Comparison of ENCODE assay signal across 8 mouse cellular contexts in genomic region chr14:54516710-54517310, GRCm38 (mm10). TPM values are rescaled to one million over a fixed set of nuclear protein-coding genes. Genes with fewer than 3 reads are reported as not detected.
DNase-seq lines count a peak whose midpoint lies in the region; ATAC-seq and TF ChIP-seq lines count a peak whose summit lies in the region.

No protein-coding gene starts in this region.

- ATAC-seq in CD4-positive, CD25-positive, alpha-beta regulatory T cell, adult 4 months = no peak
- ATAC-seq in megakaryocyte, adult 5-6 weeks (ENCODE audit: poor library complexity, severe bottlenecking) = no peak
- ATAC-seq in limb, embryonic 14.5 days (ENCODE audit: low FRiP score, low read depth) = peak; percentile 27
- ATAC-seq in stomach, embryonic 16.5 days (ENCODE audit: insufficient read depth, low FRiP score) = no peak; the same call in 1 of the 2 replicates

- peak overlapping the region; percentile 74 for H3K9ac ChIP-seq in limb, embryonic 14.5 days (ENCODE audit: low read depth, low read length, severe bottlenecking)
- H3K9ac ChIP-seq in stomach, embryonic 16.5 days (ENCODE audit: low read length) = peak overlapping the region; percentile 88

- peaks cover 3% of the 10 kb centered on the region; the same call in 1 of the 2 replicates for H3K9me3 ChIP-seq in megakaryocyte, embryonic 14.5 days
- no peaks in the 10 kb centered on the region for H3K9me3 ChIP-seq in limb, embryonic 14.5 days (ENCODE audit: control insufficient read depth, low read length)
- H3K9me3 ChIP-seq in stomach, embryonic 16.5 days (replicated peaks; ENCODE audit: control insufficient read depth, low read length) = no peaks in the 10 kb centered on the region; the same call in 1 of the 2 replicates

- H3K27me3 ChIP-seq in megakaryocyte, embryonic 14.5 days (replicated peaks) = no peaks in the 10 kb centered on the region
- no peaks in the 10 kb centered on the region for H3K27me3 ChIP-seq in limb, embryonic 14.5 days (ENCODE audit: control insufficient read depth, insufficient read depth, low read length)
- no peaks in the 10 kb centered on the region for H3K27me3 ChIP-seq in stomach, embryonic 16.5 days (ENCODE audit: control insufficient read depth, insufficient read depth, low read length)

- peaks cover 51% of the 10 kb centered on the region for H3K4me1 ChIP-seq in megakaryocyte, embryonic 14.5 days
- peaks cover 3% of the 10 kb centered on the region; the same call in 1 of the 2 replicates for H3K4me1 ChIP-seq in limb, embryonic 14.5 days (ENCODE audit: control insufficient read depth, insufficient read depth, low read length)
- peaks cover 14% of the 10 kb centered on the region for H3K4me1 ChIP-seq in stomach, embryonic 16.5 days (ENCODE audit: control insufficient read depth, insufficient read depth, low read length)

- no peak for TF ChIP-seq POLR2A in limb, embryonic 14.5 days (IDR thresholded peaks at IDR 0.05; ENCODE audit: borderline replicate concordance, extremely low read depth, insufficient read depth, insufficient read length)

- peaks cover 39% of the 10 kb centered on the region for H3K36me3 ChIP-seq in megakaryocyte, embryonic 14.5 days (replicated peaks; ENCODE audit: low read length)
- peaks cover 35% of the 10 kb centered on the region for H3K36me3 ChIP-seq in limb, embryonic 14.5 days (ENCODE audit: control insufficient read depth, insufficient read depth, low read length)
- H3K36me3 ChIP-seq in stomach, embryonic 16.5 days (ENCODE audit: control insufficient read depth, insufficient read depth, low read length) = peaks cover 28% of the 10 kb centered on the region

- peak overlapping the region; percentile 98 for H3K4me3 ChIP-seq in megakaryocyte, embryonic 14.5 days (replicated peaks)
- peak overlapping the region; percentile 62 for H3K4me3 ChIP-seq in limb, embryonic 14.5 days (replicated peaks; ENCODE audit: low read length)
- peak overlapping the region; percentile 86 for H3K4me3 ChIP-seq in stomach, embryonic 16.5 days (replicated peaks; ENCODE audit: low read length)

- H3K27ac ChIP-seq in limb, embryonic 14.5 days (replicated peaks; ENCODE audit: low read depth, low read length) = 0 out of 2 replicates have a peak overlapping the region, but pooled peaks have one; percentile 40
- H3K27ac ChIP-seq in stomach, embryonic 16.5 days (ENCODE audit: low read length) = peak overlapping the region; percentile 76

- peak overlapping the region; percentile 65 for H3K4me2 ChIP-seq in limb, embryonic 14.5 days (replicated peaks; ENCODE audit: low read depth, low read length, severe bottlenecking)
- H3K4me2 ChIP-seq in stomach, embryonic 16.5 days (ENCODE audit: low read depth, low read length) = peak overlapping the region; percentile 88

- 5% methylated on average over 17 of the region's 17 CpGs for WGBS in limb, embryonic 14.5 days
- WGBS in stomach, embryonic 16.5 days = 2% methylated on average over 17 of the region's 17 CpGs

- DNase-seq in CD4-positive, CD25-positive, alpha-beta regulatory T cell, adult 2 months (ENCODE audit: low read depth, low spot score) = peak; percentile 19
- no peak for DNase-seq in limb, embryonic 14.5 days (ENCODE audit: low spot score)
- DNase-seq in frontal cortex, postnatal 14 days (ENCODE audit: low spot score in 2 of 2) = no peak
- no peak for DNase-seq in spleen, adult 12 weeks (ENCODE audit: low spot score)

RNA-seq across cellular contexts. Expression of gene Prmt5, which starts 0.5 kb away (rescaled TPM):
- polyA plus RNA-seq in CD4-positive, CD25-positive, alpha-beta regulatory T cell, adult 4 months (2017; shearing (Covaris generic)) = 10 to 100 TPM; 44.9 to 54.8 TPM
- polyA plus RNA-seq in megakaryocyte, embryonic 14.5 days (2012; ENCODE audit: insufficient read depth, low replicate concordance) = 45.3 and 47.2 TPM in 2 replicates
- total RNA-seq in megakaryocyte, adult 5-6 weeks (2015) = 14.7 and 26.0 TPM in 2 replicates
- 15.3 and 22.6 TPM in 2 replicates for total RNA-seq in megakaryocyte, adult 5-6 weeks (2017)
- 72.7 and 77.0 TPM in 2 replicates for polyA plus RNA-seq in limb, embryonic 14.5 days (2012; rRNA removed)
- polyA plus RNA-seq in limb, embryonic 14.5 days (2014; fragmentation: Nextera tagmentation; extraction: Ambion mirVana) = 68.5 and 74.3 TPM in 2 replicates
- polyA plus RNA-seq in stomach, embryonic 16.5 days (2015; fragmentation: Nextera tagmentation; extraction: Ambion mirVana) = 66.5 and 71.1 TPM in 2 replicates

RNA-seq across cellular contexts. Expression of gene Haus4, which starts 37.6 kb away (rescaled TPM):
- 10 to 100 TPM; 21.0 to 28.8 TPM for polyA plus RNA-seq in CD4-positive, CD25-positive, alpha-beta regulatory T cell, adult 4 months (2017; shearing (Covaris generic))
- 1.1 and 21.3 TPM in 2 replicates for polyA plus RNA-seq in megakaryocyte, embryonic 14.5 days (2012; ENCODE audit: insufficient read depth, low replicate concordance)
- 43.9 and 48.7 TPM in 2 replicates for total RNA-seq in megakaryocyte, adult 5-6 weeks (2015)
- 50.6 and 51.6 TPM in 2 replicates for total RNA-seq in megakaryocyte, adult 5-6 weeks (2017)
- 33.8 and 39.4 TPM in 2 replicates for polyA plus RNA-seq in limb, embryonic 14.5 days (2012; rRNA removed)
- 45.1 and 46.8 TPM in 2 replicates for polyA plus RNA-seq in limb, embryonic 14.5 days (2014; fragmentation: Nextera tagmentation; extraction: Ambion mirVana)
- 39.0 and 44.4 TPM in 2 replicates for polyA plus RNA-seq in stomach, embryonic 16.5 days (2015; fragmentation: Nextera tagmentation; extraction: Ambion mirVana)

RNA-seq across cellular contexts. Expression of gene Rem2, which starts 40.9 kb away (rescaled TPM):
- 1 to 10 TPM in 1 of 2 experiments, under 1 TPM in 1; 0.54 to 1.1 TPM for polyA plus RNA-seq in CD4-positive, CD25-positive, alpha-beta regulatory T cell, adult 4 months (2017; shearing (Covaris generic))
- polyA plus RNA-seq in megakaryocyte, embryonic 14.5 days (2012; ENCODE audit: insufficient read depth, low replicate concordance) = 0.30 and 2.1 TPM in 2 replicates
- total RNA-seq in megakaryocyte, adult 5-6 weeks (2015) = not detected in 2 replicates
- total RNA-seq in megakaryocyte, adult 5-6 weeks (2017) = not detected in 2 replicates
- polyA plus RNA-seq in limb, embryonic 14.5 days (2012; rRNA removed) = 1.7 TPM in 2 replicates
- polyA plus RNA-seq in limb, embryonic 14.5 days (2014; fragmentation: Nextera tagmentation; extraction: Ambion mirVana) = 1.4 and 2.1 TPM in 2 replicates
- polyA plus RNA-seq in stomach, embryonic 16.5 days (2015; fragmentation: Nextera tagmentation; extraction: Ambion mirVana) = 1.5 TPM in 2 replicates

RNA-seq across cellular contexts. Expression of gene Lrp10, which starts 52.9 kb away (rescaled TPM):
- 10 to 100 TPM; 59.9 to 60.2 TPM for polyA plus RNA-seq in CD4-positive, CD25-positive, alpha-beta regulatory T cell, adult 4 months (2017; shearing (Covaris generic))
- 312 and 469 TPM in 2 replicates for polyA plus RNA-seq in megakaryocyte, embryonic 14.5 days (2012; ENCODE audit: insufficient read depth, low replicate concordance)
- 29.9 and 31.2 TPM in 2 replicates for total RNA-seq in megakaryocyte, adult 5-6 weeks (2015)
- 46.9 and 51.7 TPM in 2 replicates for total RNA-seq in megakaryocyte, adult 5-6 weeks (2017)
- 45.7 and 55.7 TPM in 2 replicates for polyA plus RNA-seq in limb, embryonic 14.5 days (2012; rRNA removed)
- 40.7 and 40.9 TPM in 2 replicates for polyA plus RNA-seq in limb, embryonic 14.5 days (2014; fragmentation: Nextera tagmentation; extraction: Ambion mirVana)
- 39.6 and 40.3 TPM in 2 replicates for polyA plus RNA-seq in stomach, embryonic 16.5 days (2015; fragmentation: Nextera tagmentation; extraction: Ambion mirVana)
